Mouse (Mus musculus): Measurements from ENCODE around the gene Nat9.

GRCm38 (mm10) chr11:115208776-115209732, 21.4 kb upstream of the Nat9 start:
- TF ChIP-seq CTCF (IDR thresholded peaks at IDR 0.05; ENCODE audit: low read depth) = no peak
- TF ChIP-seq EP300 (IDR thresholded peaks at IDR 0.05; ENCODE audit: low read depth) = no peak
